Mouse (Mus musculus) adrenal gland, postnatal 25 days (tissue): ENCODE data around the gene Gba2. TPM values are rescaled to one million over a fixed set of nuclear protein-coding genes. Genes with fewer than 3 reads are reported as not detected.
A peak's percentile ranks its signal among the peaks of the same experiment; 100 is the strongest.
"Not testable (repeated sequence)": the region's sequence is repeated elsewhere in the genome, so short reads cannot be mapped to it uniquely, and the experiment has no call there.

ENCODE experiments used
- DNase-seq: peaks from one replicate; pipeline ENCODE4 v3.0.0; 2021; ENCODE audit warnings: mixed read lengths
- total RNA-seq: library from RNA; stranded (reverse); gene quantifications from 2 replicates; pipeline ENCODE4 v1.2.3, GENCODE M21; 2021

Gene Gba2
- total RNA-seq, 1 experiment from 2014 or later, result 15.4 TPM

DNA sequence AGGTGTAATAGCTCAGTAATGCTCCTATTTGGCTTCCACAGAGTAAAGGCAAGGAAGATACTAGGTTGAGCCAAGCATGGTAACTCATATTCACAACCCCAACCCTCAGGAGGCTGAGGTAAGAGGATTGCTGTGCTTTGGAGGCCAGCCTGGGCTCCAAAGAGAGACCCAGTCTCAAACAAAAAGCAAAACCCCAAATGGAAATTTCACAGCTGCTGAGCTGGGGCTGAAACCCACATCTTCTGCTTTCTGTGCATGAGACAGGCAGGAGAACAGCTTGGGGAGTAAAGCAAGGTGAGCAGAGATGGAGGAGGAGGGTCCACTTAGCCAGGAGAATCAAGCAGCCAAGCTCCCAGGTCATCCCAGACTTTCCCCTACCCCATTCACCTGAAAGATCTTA is 24.8 kb downstream of the Gba2 start:
- DNase-seq, result no peak

DNA sequence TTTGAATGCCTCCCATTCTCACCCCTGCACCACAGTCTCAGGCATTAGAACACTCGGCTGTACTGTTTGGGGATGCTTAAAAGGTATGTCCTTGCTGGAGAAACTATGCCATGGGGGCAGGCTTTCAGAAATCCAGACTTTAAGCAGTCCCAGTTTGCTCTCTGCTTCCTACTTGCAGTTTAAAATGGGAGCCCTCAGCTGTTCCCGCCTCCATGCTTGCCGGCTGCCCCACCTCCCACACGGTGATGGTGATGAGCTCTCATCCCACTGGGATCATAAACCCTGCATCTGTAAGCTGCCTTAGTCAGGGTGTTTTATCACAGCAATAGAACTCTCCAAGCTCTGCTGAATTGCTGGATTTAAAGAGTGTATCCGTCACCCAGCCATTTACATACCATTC is 26.2 kb downstream of the Gba2 start:
- no peak for DNase-seq

DNA sequence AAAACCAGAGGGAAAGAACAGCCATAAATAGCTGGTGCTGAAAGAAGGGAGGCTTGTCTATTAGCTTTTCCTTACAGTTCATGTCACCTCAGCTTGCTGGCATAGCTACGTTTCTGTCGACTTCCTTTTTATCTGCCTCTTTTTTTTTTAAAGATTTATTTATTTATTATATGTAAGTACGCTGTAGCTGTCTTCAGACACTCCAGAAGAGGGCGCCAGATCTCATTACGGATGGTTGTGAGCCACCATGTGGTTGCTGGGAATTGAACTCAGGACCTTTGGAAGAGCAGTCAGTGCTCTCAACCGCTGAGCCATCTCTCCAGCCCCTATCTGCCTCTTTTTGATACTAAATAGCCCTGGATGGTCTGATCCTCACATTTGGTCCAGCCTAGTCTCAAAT is 26.8 kb downstream of the Gba2 start:
- DNase-seq, result not testable (repeated sequence)

DNA sequence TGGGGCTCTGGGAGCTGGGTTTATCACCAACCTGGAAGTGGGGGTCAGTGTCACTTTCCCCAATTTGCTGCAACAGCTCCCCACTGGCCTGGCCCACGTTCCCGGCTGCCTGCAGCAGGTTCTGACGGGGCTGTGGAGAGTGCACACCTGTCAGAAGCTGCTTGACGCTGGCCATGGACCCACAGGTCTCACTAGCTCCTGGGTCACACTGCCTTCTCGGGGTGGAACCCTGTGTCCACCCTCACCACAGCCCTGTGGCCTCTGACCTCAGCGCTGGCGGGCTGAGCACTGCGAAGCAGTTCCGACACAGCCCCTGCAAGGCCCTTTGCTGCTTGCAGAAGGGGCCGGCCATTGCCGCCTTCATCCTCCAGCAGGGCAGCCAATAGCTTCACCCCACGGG is 29.6 kb downstream of the Gba2 start:
- no peak for DNase-seq

DNA sequence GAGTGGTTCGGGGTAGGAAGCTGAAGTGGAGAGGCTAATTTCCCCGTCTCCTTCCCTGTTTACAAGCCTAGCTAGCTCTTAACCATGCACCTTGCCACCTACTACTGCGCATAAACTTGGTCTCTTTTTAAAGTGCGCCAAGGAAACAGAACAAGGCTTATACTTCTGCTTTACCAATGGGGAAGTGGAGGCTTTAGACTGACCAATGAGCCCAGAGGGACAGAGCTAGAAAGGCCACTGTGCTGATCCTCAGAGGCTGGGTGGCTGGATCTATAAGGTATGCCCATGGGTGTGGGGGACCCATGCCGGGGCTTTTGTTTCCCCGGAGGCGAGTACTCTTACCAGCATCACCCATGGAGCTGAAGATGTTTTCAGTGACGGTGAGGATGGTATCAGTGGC is 31.5 kb downstream of the Gba2 start:
- DNase-seq, result no peak

DNA sequence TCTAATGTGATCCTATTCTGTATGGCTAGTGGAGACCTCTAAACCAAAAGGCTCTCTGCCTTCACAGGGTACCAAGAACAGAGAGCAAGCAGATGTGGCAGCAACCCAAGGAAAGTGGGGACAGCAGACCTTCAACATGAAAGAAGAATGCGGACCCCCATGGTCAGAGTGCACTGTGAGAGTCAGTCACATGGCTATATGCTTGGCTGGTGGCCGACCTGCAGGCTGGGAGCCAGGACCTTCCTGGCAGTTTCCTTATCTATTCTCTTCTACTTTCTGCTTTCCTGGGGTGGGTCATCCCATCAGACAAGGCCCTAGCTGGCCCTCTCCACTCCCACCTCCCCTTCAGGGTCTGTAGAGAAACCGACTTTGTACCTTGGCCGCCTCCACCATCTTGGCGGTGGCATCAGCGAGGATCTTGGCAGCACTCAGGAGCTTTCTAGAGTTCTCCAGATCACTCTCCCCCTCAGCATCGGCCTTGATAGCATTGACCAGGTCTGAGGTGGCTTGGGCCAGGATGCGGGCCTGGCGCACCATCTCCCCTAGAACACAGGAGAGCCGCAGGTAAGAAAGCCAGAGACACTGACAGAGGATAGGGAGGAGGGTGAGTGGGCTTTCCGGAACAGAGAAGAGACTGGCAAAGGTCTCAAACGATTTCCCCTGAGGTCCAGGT is 32.2 kb downstream of the Gba2 start:
- DNase-seq, result peak; percentile 69

DNA sequence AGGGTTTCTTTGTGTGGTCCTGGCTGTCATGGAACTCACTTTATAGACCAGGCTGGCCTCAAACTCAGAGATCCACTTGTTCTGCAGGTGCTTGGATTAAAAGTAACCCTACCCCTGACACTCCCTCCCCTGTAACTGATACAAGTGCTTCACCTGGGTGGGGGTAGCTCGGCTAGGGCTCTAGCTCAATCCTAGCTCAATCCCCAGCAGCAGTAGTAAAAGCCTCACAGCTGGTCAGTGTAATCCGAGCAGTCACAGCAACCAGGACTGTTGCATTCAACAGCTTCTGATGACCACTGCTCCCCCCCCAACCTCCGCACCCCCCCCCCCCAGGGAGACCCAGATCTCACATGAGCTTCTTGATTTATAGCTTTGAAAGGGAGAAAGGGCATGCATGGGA is 36.6 kb downstream of the Gba2 start:
- DNase-seq, result no peak

DNA sequence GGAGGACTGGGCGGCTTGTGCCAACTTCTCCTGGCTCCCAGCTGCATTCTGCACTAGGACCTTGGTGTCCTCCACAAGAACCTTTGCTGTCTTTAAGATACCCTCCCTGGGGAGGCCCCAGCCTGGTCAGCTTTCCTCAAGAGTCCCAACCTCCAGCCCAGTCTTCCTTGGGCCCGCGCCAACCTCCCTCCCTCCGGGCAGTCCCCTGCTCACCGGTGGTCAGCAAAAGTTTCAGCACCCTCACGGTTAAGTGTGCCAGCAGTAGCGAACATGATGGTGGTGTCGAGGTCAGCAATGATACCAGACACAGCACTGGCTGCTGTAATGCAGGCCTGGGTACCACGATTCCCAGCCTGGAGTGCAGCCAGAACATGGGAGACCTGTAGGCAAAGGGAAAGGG is 42.6 kb downstream of the Gba2 start:
- DNase-seq, result peak; percentile 19

DNA sequence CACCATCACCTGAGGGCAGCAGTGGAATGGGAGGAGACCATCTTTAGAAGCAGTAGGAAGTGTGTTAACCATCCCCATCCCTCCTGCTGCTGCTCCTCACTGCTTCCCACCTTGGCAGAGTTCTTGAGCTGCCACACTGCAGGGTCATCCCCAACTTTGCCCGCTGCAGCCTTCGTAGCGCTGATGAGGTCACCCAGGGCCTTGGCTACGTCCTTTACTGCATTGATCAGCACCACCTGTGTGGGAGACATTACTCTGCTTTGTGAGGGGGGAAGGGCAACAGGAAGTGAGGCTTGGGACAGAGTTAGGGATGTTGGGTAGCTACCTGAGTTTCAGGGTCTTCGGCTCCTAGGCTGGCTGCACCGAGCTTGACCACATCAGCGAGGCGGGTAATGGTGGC is 43.0 kb downstream of the Gba2 start:
- DNase-seq, result no peak

DNA sequence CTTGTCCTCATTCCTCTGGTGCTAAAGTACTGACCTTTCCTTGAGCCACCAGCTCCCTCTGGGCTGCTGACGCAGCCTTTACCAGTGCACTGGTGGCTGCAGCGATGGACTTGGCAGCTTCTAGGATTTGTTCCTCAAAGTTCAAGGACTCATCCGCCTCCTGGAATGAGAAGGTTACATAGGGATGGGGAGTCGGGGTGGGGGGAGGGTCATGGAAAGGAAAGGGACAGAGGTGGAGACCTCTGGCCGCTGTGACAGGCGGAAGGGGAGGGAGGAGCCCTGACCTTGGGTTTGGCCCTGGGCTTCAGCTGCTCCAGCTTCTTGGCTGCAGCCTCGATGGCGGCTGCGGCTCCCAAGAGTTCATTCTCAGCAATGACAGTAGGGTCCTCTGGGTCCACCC is 45.4 kb downstream of the Gba2 start:
- peak; percentile 74 for DNase-seq

DNA sequence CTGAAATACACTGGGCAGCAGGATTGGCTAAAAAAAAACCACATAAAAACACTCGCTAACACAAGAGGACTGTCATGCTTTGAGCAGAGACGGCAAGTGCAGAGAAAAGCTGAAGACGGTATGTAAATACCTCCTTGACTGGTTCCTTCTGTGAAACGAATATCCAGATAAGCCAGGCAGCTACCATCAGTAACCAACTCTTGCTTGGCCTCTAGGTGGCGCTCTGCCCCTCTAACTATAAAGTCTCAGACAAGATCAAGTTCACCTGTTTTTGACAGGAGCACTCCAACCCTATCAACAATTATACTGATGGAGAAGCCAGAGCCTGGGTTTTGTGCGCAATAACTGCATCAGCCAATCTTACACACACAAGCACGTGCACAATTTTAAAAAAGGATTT is 48.1 kb downstream of the Gba2 start:
- peak; percentile 79 for DNase-seq

DNA sequence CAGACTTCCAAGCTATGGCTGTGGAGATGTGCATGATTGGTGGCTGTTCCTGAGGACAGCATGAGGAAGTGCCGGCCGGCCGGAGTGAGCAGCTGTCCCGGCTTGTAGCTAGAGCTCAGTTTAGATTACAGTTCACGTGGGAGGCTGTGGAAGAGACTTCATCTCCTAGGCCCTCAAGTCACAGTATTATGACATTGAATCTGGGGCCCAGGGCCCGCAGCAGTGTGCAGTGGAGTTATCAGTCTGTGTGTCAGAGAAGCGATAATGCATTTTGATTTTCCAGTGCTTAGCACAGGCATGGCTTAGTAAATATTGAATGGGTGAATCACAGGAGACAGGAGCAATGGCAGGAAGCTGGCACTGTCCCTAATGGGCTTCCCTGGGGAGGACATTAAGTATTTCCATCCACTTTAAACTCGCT is 48.6 kb downstream of the Gba2 start:
- peak; percentile 42 for DNase-seq

DNA sequence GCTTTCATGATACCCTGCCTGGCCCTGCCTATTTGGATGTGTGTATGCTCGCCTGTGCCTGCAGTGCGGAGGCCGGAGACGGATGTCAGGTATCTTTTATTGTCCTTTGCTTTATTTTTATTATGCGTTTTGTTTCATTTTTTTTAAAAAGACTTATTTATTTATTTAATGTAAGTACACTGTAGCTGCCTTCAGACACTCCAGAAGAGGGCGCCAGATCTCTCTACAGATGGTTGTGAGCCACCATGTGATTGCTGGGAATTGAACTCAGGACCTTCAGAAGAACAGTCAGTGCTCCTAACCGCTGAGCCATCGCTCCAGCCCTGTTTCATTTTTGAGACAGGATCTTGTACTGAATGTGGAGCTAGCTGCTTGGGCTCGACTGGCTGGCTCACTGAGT is 50.2 kb downstream of the Gba2 start:
- DNase-seq, result no peak

DNA sequence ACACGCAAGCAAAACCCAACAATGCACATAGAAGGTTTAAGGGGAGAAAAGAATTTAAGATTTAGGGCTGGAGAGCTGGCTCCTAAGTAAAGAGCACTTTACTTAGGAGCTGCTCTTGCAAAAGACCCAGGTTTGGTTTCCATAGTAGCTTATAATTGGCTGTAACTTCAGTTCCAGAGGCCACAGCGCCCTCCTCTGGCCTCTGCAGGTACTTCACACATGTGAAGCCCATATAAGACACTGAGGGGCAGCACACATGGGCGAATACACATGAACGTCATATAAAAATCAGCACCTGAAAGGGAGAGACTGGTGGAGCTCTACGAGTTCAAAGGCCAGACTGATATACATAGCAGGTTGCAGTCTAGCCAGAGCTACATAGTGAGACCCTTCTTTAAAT is 50.8 kb downstream of the Gba2 start:
- DNase-seq, result no peak

DNA sequence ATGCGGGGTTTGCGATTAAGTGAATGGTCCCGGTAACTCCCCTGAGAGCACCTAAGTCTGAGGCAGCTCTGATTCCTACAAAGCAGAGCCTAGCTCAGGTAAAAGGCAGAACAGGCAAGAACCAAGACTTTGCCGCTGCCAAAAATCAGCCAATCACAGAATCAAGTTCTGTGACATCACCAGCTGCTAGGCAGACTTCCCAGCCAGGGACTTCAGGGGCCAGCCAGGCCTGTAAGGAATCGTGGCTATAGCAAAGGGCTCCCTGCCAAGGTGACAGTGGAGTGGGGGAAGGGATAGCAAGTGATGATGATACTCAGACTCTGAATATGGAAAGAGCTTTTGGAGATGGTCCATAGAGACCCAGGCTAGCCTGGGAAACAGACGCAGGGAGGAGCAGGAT is 58.7 kb downstream of the Gba2 start:
- DNase-seq, result peak; percentile 86

DNA sequence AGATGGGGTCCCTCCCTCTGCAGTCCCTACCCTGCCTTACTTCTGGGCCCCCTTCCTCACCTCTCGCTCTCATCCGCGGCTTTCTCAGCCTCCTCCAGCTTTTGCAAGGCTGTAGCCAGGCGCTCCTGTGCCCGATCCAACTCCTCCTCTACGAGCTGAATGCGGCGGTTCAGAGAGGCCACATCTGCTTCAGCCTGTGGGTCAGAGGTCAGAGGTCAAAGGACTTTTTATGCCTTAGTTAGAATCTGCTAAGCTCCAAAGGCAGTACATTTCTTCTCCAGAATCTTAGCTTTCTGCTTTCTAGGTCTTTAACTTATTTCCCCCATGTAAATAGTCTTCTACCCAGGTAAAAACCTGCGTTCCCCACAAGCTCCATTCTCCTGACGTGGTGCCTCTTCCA is 59.1 kb downstream of the Gba2 start:
- no peak for DNase-seq

Other genes starting within 250 kb of the Gba2 start
- 38.6 and 62.1 TPM in 2 replicates for gene Rusc2, start 196.9 kb downstream of the Gba2 start, total RNA-seq
- not detected in 2 replicates for gene Fam166b, start 149.7 kb downstream of the Gba2 start, total RNA-seq
- gene Tesk1, start 136.9 kb downstream of the Gba2 start, total RNA-seq, result 51.3 and 53.2 TPM in 2 replicates
- gene Cd72, start 124.2 kb downstream of the Gba2 start, total RNA-seq, result 2.9 TPM in 1 of 2 replicates, not detected in the other
- gene Sit1, start 95.1 kb downstream of the Gba2 start, total RNA-seq, result 0.24 TPM in 1 of 2 replicates, not detected in the other
- 54.6 and 58.2 TPM in 2 replicates for gene Ccdc107, start 86.0 kb downstream of the Gba2 start, total RNA-seq
- 4.6 and 7.4 TPM in 2 replicates for gene Arhgef39, start 79.2 kb downstream of the Gba2 start, total RNA-seq
- 0.61 TPM in 1 of 2 replicates, not detected in the other for gene Car9, start 71.9 kb downstream of the Gba2 start, total RNA-seq
- 98.8 and 110 TPM in 2 replicates for gene Tpm2, start 55.1 kb downstream of the Gba2 start, total RNA-seq
- gene Creb3, start 16.5 kb downstream of the Gba2 start, total RNA-seq, result 111 and 172 TPM in 2 replicates
- gene Tln1, start 16.2 kb downstream of the Gba2 start, total RNA-seq, result 229 and 303 TPM in 2 replicates
- 50.5 and 58.9 TPM in 2 replicates for gene Rgp1, start 158 bp downstream of the Gba2 start, total RNA-seq
- gene Msmp, start 5.6 kb upstream of the Gba2 start, total RNA-seq, result 4.5 and 5.7 TPM in 2 replicates
- 26.9 and 37.9 TPM in 2 replicates for gene Npr2, start 53.1 kb upstream of the Gba2 start, total RNA-seq
- 0.55 TPM in 1 of 2 replicates, not detected in the other for gene Spag8, start 74.7 kb upstream of the Gba2 start, total RNA-seq
- 63.7 and 75.0 TPM in 2 replicates for gene Hint2, start 77.6 kb upstream of the Gba2 start, total RNA-seq
- 4.3 and 7.4 TPM in 2 replicates for gene Tmem8b, start 90.1 kb upstream of the Gba2 start, total RNA-seq
- gene Fam221b, start 90.3 kb upstream of the Gba2 start, total RNA-seq, result 0.21 TPM in 1 of 2 replicates, not detected in the other
- gene Olfr70, start 121.9 kb upstream of the Gba2 start, total RNA-seq, result not detected in 2 replicates
- not detected in 2 replicates for gene Olfr71, start 131.4 kb upstream of the Gba2 start, total RNA-seq
- 1.5 and 1.9 TPM in 2 replicates for gene Hrct1, start 148.3 kb upstream of the Gba2 start, total RNA-seq
- gene Spaar, start 151.2 kb upstream of the Gba2 start, total RNA-seq, result 2.1 and 2.7 TPM in 2 replicates
- not detected in 2 replicates for gene Olfr159, start 192.1 kb upstream of the Gba2 start, total RNA-seq
- gene Olfr156, start 245.0 kb upstream of the Gba2 start, total RNA-seq, result not detected in 2 replicates